Mouse (Mus musculus): ENCODE measurements around the gene Tnnc2.

DNA sequence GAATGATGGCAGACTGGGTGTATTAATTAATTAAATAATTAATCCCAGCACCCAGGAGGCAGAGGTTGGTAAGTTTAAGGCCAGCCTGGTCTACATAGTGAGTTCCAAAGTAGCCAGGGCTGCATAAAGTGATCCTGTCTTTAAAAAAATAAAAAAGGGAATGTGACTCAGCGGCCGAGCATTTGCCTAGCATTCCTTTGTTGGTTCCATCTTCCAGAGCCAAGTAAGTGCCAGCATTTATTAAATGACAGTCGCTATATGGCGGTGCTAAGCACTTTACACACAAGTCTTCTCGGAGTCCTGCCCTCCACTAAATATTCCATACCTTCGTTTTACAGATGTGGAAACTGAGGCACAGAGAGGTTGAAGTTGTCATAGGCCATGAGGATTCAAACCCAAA lies 3.6 kb downstream of the Tnnc2 start:
- TF ChIP-seq CTCF (IDR thresholded peaks at IDR 0.05; ENCODE audit: extremely low read depth, insufficient read length, insufficient replicate concordance, low read depth, low read length), result no peak
- TF ChIP-seq POLR2A (IDR thresholded peaks at IDR 0.05; ENCODE audit: low read depth, low read length), result no peak

All from small intestine, adult 2 months (tissue).